Mouse (Mus musculus) forebrain, postnatal 0 days (tissue): ENCODE measurements around the gene Katna1. TPM values are rescaled to one million over a fixed set of nuclear protein-coding genes. Genes with fewer than 3 reads are reported as not detected.

Source experiments
- ATAC-seq: fragments of 200-750 bp; cut with Nextera tagmentation; 2 replicates; pipeline ENCODE4 v1.8.0; 2017; ENCODE audit warnings: mild to moderate bottlenecking, moderate library complexity
- DNase-seq: peaks from one replicate; pipeline ENCODE4 v3.0.0-alpha.2; 2015
- H3K27ac ChIP-seq: fragments of 300-500 bp; sonication (generic); 2 replicates; pipeline ENCODE4 v1.5.1; 2014; ENCODE audit warnings: low read depth, mild to moderate bottlenecking, antibody characterized with exemption, low read length, moderate library complexity, mixed read lengths
- H3K27me3 ChIP-seq: fragments of 300-500 bp; sonication (generic); 2 replicates; pipeline ENCODE4 v1.6.1; 2014; ENCODE audit warnings: mild to moderate bottlenecking, low read length, mixed read lengths; ENCODE audit not compliant: insufficient read depth
- H3K36me3 ChIP-seq: fragments of 300-500 bp; sonication (generic); 2 replicates; pipeline ENCODE4 v1.6.1; 2014; ENCODE audit warnings: mild to moderate bottlenecking, moderate library complexity; ENCODE audit not compliant: insufficient read depth
- H3K4me1 ChIP-seq: fragments of 300-500 bp; sonication (generic); 2 replicates; pipeline ENCODE4 v1.6.1; 2014; ENCODE audit warnings: antibody characterized with exemption; ENCODE audit not compliant: insufficient read depth
- H3K4me2 ChIP-seq: fragments of 300-500 bp; sonication (generic); 2 replicates; pipeline ENCODE4 v1.6.1; 2014; ENCODE audit warnings: low read depth, mild to moderate bottlenecking, moderate library complexity
- H3K4me3 ChIP-seq: fragments of 300-500 bp; sonication (generic); 2 replicates; pipeline ENCODE4 v1.5.1; 2014; ENCODE audit warnings: low read depth, low read length, mixed read lengths
- H3K9ac ChIP-seq: fragments of 300-500 bp; sonication (generic); 2 replicates; pipeline ENCODE4 v1.6.1; 2014; ENCODE audit warnings: mild to moderate bottlenecking
- H3K9me3 ChIP-seq: fragments of 300-500 bp; sonication (generic); 2 replicates; pipeline ENCODE4 v1.6.1; 2016; ENCODE audit warnings: low read length
- CTCF ChIP-seq: sonication (generic); IDR thresholded peaks from 2 replicates; pipeline ENCODE4 v1.5.1; 2016; ENCODE audit warnings: antibody characterized with exemption, control low read depth, low read depth
- WGBS: fragments of 180-500 bp; shearing (Covaris S2); extraction: QIAGEN DNeasy Blood & Tissue Kit; methylation state at CpG from one replicate; pipeline ENCODE4 v1.1.7; 2014; 5-methylcytosine and 5-hydroxymethylcytosine counted together
- polyA plus RNA-seq: library from polyadenylated mRNA; unstranded; fragments of >200 nt; fragmentation: Nextera tagmentation; extraction: Ambion mirVana; gene quantifications from 2 replicates; pipeline ENCODE4 v1.2.1, GENCODE M21; 2015
- total RNA-seq: library from RNA; depleted of rRNA; stranded (reverse); fragments of >200 nt; gene quantifications from 2 replicates; pipeline ENCODE4 v1.2.3, GENCODE M21; 2014; rRNA removed

The Katna1 gene
- total and polyA plus RNA-seq, 2 experiments from 2014 or later = 18.7 to 20.3 TPM

DNA sequence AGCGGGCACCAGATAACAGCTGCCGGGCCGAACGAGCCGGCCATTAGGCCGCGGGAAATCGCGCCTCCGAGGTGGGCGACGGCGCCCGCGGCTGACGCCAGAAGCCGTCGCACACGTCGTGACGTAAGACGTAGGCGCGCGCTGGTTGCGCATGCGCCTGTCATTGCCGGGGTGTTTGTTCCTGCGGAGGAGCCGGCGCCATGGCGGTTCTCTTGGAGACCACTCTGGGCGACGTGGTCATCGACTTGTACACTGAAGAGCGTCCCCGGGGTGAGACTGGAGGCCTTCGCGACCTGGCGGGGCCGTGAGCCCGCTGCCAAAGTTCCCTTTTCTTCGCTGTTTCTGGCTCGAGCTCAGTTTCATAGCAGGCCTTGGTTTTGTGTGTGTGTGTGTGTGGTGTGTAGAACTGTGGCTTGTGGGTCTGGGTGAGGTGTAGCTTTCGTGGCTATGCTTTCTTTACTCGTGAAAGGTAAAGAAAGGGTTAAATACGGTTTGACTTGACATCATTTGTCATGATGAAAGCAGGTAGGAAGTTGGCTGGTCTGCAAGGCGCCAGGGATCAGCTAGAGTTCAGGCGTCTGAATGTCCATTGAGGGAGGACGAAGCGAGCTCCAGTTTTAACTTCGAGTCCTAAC lies 67.1 kb downstream of the Katna1 start, which contains the start of the genes Ginm1 and Ppil4:
Gene Ginm1, minus strand, starts transcription at position 74 of the 635 bp plus-strand sequence.
Gene Ppil4, plus strand, starts transcription at position 141 of the 635 bp plus-strand sequence.
- Histone ChIP-seq H3K4me1 (peaks cover 14% of the 10 kb centered on the region), H3K4me2 (peak within 1 kb of the TSS; percentile 68), H3K27ac (peak within 1 kb of the TSS; percentile 84), H3K4me3 (peak within 1 kb of the TSS; percentile 86), H3K27me3 (no peaks in the 10 kb centered on the region), H3K9me3 (no peaks in the 10 kb centered on the region), H3K9ac (peak within 1 kb of the TSS; percentile 93), H3K36me3 (peaks cover 27% of the 10 kb centered on the region)
- ATAC-seq (peak; percentile 98), DNase-seq (peak; percentile 97)
- no peak for TF ChIP-seq CTCF
- under 1% methylated on average over 52 of the region's 52 CpGs for WGBS

DNA sequence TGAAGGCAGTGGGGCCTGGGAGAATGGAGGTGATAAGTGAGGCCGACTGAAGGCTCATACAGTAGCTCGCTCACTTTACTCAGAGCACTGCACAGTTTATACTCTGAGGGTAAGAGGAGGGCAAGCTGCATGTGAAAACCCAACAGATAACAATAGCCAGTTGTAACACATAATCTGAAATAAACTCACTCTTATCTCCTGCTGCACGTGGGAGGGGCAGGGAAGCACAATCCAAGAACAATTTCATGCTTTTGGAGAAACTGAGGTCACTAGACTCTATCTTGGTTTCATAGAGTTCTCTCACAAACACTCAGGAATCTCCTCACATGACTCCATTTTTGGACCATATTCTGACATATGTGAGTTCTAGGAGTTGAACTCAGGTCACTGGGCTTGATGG lies 75.5 kb downstream of the Katna1 start:
- no peaks in the 10 kb centered on the region for H3K4me1 ChIP-seq
- no peak overlapping the region for H3K9ac ChIP-seq
- 96% methylated on average over 3 of the region's 3 CpGs for WGBS
- peaks cover 75% of the 10 kb centered on the region for H3K36me3 ChIP-seq
- TF ChIP-seq CTCF = no peak
- no peak for DNase-seq
- ATAC-seq = no peak
- no peaks in the 10 kb centered on the region for H3K27me3 ChIP-seq
- H3K27ac ChIP-seq = no peak overlapping the region
- no peak overlapping the region for H3K4me3 ChIP-seq
- no peaks in the 10 kb centered on the region for H3K9me3 ChIP-seq
- H3K4me2 ChIP-seq = no peak overlapping the region

DNA sequence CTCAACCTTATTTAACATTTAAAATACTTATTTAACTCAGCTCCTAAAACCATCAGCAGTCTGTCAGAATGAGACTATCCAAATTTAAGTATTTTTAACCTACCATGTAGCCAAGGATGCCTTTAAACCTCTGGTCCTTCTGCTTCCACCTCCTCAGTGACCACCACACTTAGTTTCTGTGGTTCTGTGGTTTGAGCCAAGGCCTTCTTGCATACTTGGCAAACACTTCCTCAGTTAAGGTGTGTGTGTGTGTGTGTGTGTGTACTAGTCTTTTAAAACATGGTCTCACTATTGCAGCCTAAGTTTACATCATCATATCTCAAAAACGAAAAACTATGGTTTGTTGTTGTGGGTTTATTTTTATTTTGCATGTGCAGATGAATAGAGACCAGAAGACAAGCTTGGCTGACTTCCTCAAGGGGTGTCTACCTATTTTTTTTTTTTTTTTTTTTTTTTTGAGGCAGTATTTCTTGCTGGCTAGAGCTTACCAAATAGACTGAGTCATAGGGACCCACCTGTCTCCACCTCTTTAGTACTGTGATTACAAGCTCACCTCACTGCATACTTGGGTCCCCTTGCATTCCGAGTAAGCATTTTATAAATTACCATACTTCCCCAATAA lies 76.8 kb downstream of the Katna1 start:
- 94% methylated on average over 2 of the region's 2 CpGs for WGBS
- Histone ChIP-seq H3K27me3 (no peaks in the 10 kb centered on the region), H3K9me3 (no peaks in the 10 kb centered on the region), H3K27ac (no peak overlapping the region), H3K4me3 (no peak overlapping the region), H3K9ac (no peak overlapping the region), H3K4me2 (no peak overlapping the region), H3K36me3 (peaks cover 67% of the 10 kb centered on the region), H3K4me1 (no peaks in the 10 kb centered on the region)
- no peak for TF ChIP-seq CTCF
- no peak for DNase-seq
- no peak for ATAC-seq

DNA sequence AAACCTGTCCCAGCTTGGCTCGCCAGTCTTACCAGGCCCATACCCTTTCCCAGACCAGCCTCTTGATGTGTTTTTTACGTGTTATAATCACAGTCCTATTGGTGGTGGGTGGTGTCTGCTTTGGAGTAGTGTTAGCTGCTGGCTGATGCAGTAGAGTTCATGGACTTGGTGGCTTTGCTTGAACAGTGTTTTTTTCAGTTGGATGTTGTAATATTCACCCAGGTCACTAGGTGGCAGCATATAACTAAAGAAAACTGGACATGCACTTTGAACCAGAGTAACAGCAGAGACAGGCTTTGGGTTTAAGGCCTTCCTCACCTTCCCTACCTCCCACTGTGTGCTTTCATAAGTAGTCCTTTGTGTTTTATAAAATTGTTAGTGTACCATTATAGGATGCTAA lies 84.1 kb downstream of the Katna1 start:
- WGBS = 51% methylated on average over 2 of the region's 2 CpGs
- ATAC-seq (peak; percentile 36), DNase-seq (peak; percentile 81)
- no peak overlapping the region for H3K27ac ChIP-seq
- no peak overlapping the region for H3K4me3 ChIP-seq
- H3K4me2 ChIP-seq = no peak overlapping the region
- H3K9me3 ChIP-seq = no peaks in the 10 kb centered on the region
- peak; percentile 77 for TF ChIP-seq CTCF
- H3K36me3 ChIP-seq = peaks cover 45% of the 10 kb centered on the region
- H3K4me1 ChIP-seq = no peaks in the 10 kb centered on the region
- no peaks in the 10 kb centered on the region for H3K27me3 ChIP-seq
- no peak overlapping the region for H3K9ac ChIP-seq

Other genes with a start within 250 kb of the Katna1 start
- 113 and 115 TPM in 2 replicates for gene Lrp11, start 136.2 kb upstream of the Katna1 start, total RNA-seq
- 54.4 and 57.8 TPM in 2 replicates for gene Lrp11, start 136.2 kb upstream of the Katna1 start, polyA plus RNA-seq
- 10.5 and 15.2 TPM in 2 replicates for gene Nup43, start 58.5 kb upstream of the Katna1 start, total RNA-seq
- gene Nup43, start 58.5 kb upstream of the Katna1 start, polyA plus RNA-seq = 19.1 and 21.7 TPM in 2 replicates
- 90.0 and 92.3 TPM in 2 replicates for gene Pcmt1, start 44.9 kb upstream of the Katna1 start, total RNA-seq
- 165 and 178 TPM in 2 replicates for gene Pcmt1, start 44.9 kb upstream of the Katna1 start, polyA plus RNA-seq
- 38.3 and 54.6 TPM in 2 replicates for gene Lats1, start 44.8 kb upstream of the Katna1 start, total RNA-seq
- 5.0 and 7.4 TPM in 2 replicates for gene Lats1, start 44.8 kb upstream of the Katna1 start, polyA plus RNA-seq
- 31.0 and 51.0 TPM in 2 replicates for gene Ginm1, start 66.8 kb downstream of the Katna1 start, total RNA-seq
- gene Ginm1, start 66.8 kb downstream of the Katna1 start, polyA plus RNA-seq = 61.2 and 65.6 TPM in 2 replicates
- 37.5 and 49.6 TPM in 2 replicates for gene Ppil4, start 66.9 kb downstream of the Katna1 start, total RNA-seq
- 44.4 and 50.2 TPM in 2 replicates for gene Ppil4, start 66.9 kb downstream of the Katna1 start, polyA plus RNA-seq
- gene Zc3h12d, start 106.5 kb downstream of the Katna1 start, total RNA-seq = 0.08 and 0.24 TPM in 2 replicates
- 0.09 and 0.21 TPM in 2 replicates for gene Zc3h12d, start 106.5 kb downstream of the Katna1 start, polyA plus RNA-seq
- 45.1 and 62.4 TPM in 2 replicates for gene Tab2, start 230.2 kb downstream of the Katna1 start, total RNA-seq
- gene Tab2, start 230.2 kb downstream of the Katna1 start, polyA plus RNA-seq = 6.3 and 9.8 TPM in 2 replicates